Mouse (Mus musculus) liver, embryonic 11.5 days (tissue): ENCODE measurements at regions not wholly inside any gene's neighbourhood (a gene's known extent, or its start where the extent isn't known, plus 50 kb on each side); places are given as distances from the start of the nearest gene placed in this dataset.

ENCODE experiments used
- ATAC-seq: fragments of 200-750 bp; cut with Nextera tagmentation; replicated peaks from 2 replicates; pipeline ENCODE4 v1.8.0; 2017; ENCODE audit warnings: moderate number of reproducible peaks, mild to moderate bottlenecking, moderate TSS enrichment, moderate library complexity; ENCODE audit not compliant: low FRiP score
- DNase-seq: peaks from one replicate; pipeline ENCODE4 v3.0.0-alpha.2; 2017; ENCODE audit warnings: low spot score
- H3K27ac ChIP-seq: fragments of 300-500 bp; sonication (generic); 2 replicates; pipeline ENCODE4 v1.5.1; 2014; ENCODE audit warnings: mild to moderate bottlenecking, low read depth, low read length, control low read depth
- H3K27me3 ChIP-seq: fragments of 300-500 bp; sonication (generic); replicated peaks from 2 replicates; pipeline ENCODE4 v1.6.1; 2014; ENCODE audit warnings: low read length, mixed read lengths; ENCODE audit not compliant: control insufficient read depth, insufficient read depth
- H3K36me3 ChIP-seq: fragments of 300-500 bp; sonication (generic); 2 replicates; pipeline ENCODE4 v1.6.1; 2014; ENCODE audit warnings: mild to moderate bottlenecking, low read length, moderate library complexity, mixed read lengths; ENCODE audit not compliant: control insufficient read depth, insufficient read depth
- H3K4me1 ChIP-seq: fragments of 300-500 bp; sonication (generic); replicated peaks from 2 replicates; pipeline ENCODE4 v1.6.1; 2014; ENCODE audit warnings: low read length, mixed read lengths; ENCODE audit not compliant: control insufficient read depth, insufficient read depth
- H3K4me2 ChIP-seq: fragments of 300-500 bp; sonication (generic); 2 replicates; pipeline ENCODE4 v1.6.1; 2014; ENCODE audit warnings: mild to moderate bottlenecking, control low read depth, moderate library complexity
- H3K4me3 ChIP-seq: fragments of 300-500 bp; sonication (generic); 2 replicates; pipeline ENCODE4 v1.5.1; 2014; ENCODE audit warnings: low read depth, low read length, control low read depth
- H3K9ac ChIP-seq: fragments of 300-500 bp; sonication (generic); 2 replicates; pipeline ENCODE4 v1.6.1; 2014; ENCODE audit warnings: low read depth, low read length, control low read depth
- H3K9me3 ChIP-seq: fragments of 300-500 bp; sonication (generic); 2 replicates; pipeline ENCODE4 v1.6.1; 2016; ENCODE audit warnings: low read length, inconsistent platforms, mixed read lengths; ENCODE audit not compliant: control insufficient read depth
- WGBS: fragments of 180-500 bp; shearing (Covaris S2); extraction: QIAGEN DNeasy Blood & Tissue Kit; methylation state at CpG from one replicate; pipeline ENCODE4 v1.1.7; 2014; 5-methylcytosine and 5-hydroxymethylcytosine counted together

DNA sequence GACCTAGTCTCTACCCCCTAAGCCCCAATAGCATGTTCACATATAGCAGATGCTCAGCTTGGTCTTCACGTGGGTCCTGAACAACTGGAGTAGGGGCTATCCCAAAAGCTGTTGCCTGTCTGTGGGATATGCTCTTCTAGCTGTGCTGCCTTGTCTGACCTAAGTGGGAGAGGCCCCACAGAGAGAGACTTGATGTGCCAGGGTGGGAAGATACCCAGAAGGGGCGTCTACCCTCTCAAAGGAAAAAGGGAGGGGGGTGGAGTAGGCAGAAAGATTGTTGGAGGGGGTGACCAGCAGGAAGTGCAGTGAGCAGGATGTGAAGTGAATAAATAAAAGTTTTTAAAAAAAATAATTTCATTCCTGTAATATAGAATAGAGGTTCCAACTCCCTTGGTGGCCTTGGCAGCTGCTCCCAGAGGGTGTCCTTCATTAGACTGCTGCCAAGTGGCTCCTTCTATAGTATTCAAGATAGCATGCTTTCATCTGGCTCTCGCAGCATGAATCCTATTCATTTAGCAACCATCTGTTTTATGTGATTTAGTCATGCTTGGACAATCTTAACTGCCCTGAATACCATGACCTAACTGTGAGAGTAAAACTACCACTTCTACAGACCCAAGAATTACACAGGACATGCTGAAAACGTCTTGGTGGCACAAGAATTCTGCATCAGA lies 111.8 kb upstream of the Gnaz start:
- no peaks in the 10 kb centered on the region for H3K36me3 ChIP-seq
- no peak overlapping the region for H3K27ac ChIP-seq
- no peak overlapping the region for H3K4me3 ChIP-seq
- no peaks in the 10 kb centered on the region for H3K4me1 ChIP-seq
- 63% methylated on average over 4 of the region's 4 CpGs for WGBS
- no peak overlapping the region for H3K4me2 ChIP-seq
- no peak overlapping the region for H3K9ac ChIP-seq
- no peak for ATAC-seq
- H3K9me3 ChIP-seq: no peaks in the 10 kb centered on the region
- no peaks in the 10 kb centered on the region for H3K27me3 ChIP-seq
- DNase-seq: no peak
